Mouse (Mus musculus): Measurements from ENCODE around the gene Lsm3.

GRCm38 (mm10) chr6:91510211-91510610, 5.5 kb upstream of the Lsm3 start:
- no peak for TF ChIP-seq POLR2A (IDR thresholded peaks at IDR 0.05; ENCODE audit: insufficient read length, low read depth)
- TF ChIP-seq MYOD1 (IDR thresholded peaks at IDR 0.05; ENCODE audit: control insufficient read depth in 1 of 3, insufficient read length in 2 of 3, low read depth in 2 of 3) = no peak
- TF ChIP-seq E2F4 (IDR thresholded peaks at IDR 0.05; ENCODE audit: insufficient read depth) = no peak
- TF ChIP-seq MYOG (IDR thresholded peaks at IDR 0.05; ENCODE audit: control insufficient read depth in 1 of 3, insufficient read depth in 1 of 3, insufficient read length in 2 of 3, low read depth in 2 of 3) = no peak
- TF ChIP-seq TCF12 (IDR thresholded peaks at IDR 0.05; ENCODE audit: insufficient read depth, poor library complexity, severe bottlenecking) = no peak
- TF ChIP-seq CEBPB (IDR thresholded peaks at IDR 0.05; ENCODE audit: insufficient read depth, poor library complexity, severe bottlenecking) = no peak
- TF ChIP-seq REST (IDR thresholded peaks at IDR 0.05; ENCODE audit: insufficient read depth, insufficient read length) = no peak
- TF ChIP-seq MAX (IDR thresholded peaks at IDR 0.05; ENCODE audit: low read depth) = no peak
